Mouse (Mus musculus) G1E (cell line): ENCODE measurements at regions not wholly inside any gene's neighbourhood (a gene's known extent, or its start where the extent isn't known, plus 50 kb on each side); places are given as distances from the start of the nearest gene placed in this dataset.

Experiments
- CTCF ChIP-seq: IDR thresholded peaks from 2 replicates; pipeline ENCODE4 v1.5.1; 2012; ENCODE audit warnings: low read depth, low read length, inconsistent platforms, mixed read lengths
- TAL1 ChIP-seq: conservative IDR thresholded peaks from 2 replicates; pipeline ENCODE4 v1.6.1; 2012; ENCODE audit warnings: low read depth, low read length, inconsistent platforms, mixed read lengths

DNA sequence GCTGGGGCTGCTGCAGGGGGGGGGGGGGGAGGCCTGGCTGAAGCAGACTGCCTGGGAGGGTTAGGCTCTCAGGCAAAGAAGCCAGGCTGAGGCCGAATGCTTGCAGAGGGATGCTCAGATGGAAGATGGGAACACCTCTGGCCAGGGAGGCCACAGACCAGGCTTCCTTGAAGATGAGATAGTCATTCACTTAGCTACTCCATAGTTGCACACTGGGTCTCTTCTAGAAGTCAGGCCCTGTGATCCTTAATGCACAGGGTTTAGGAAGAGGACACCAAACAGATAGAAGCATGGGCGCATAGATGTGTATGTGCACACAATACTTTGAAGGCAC, 162.1 kb downstream of the Cyp26b1 start:
- TF ChIP-seq CTCF = no peak
- TF ChIP-seq TAL1 = no peak
